Mouse (Mus musculus) left cerebral cortex, postnatal 14 days (tissue): ENCODE data around the gene Ets2. TPM values are rescaled to one million over a fixed set of nuclear protein-coding genes. Genes with fewer than 3 reads are reported as not detected.

ENCODE experiments used
- DNase-seq, 2 experiments: peaks; one replicate each; pipeline ENCODE4 v3.0.0; 2021 to 2022; ENCODE audit warnings: low spot score in 2 of 2, mixed read lengths in 1 of 2
- intact Hi-C: fragments of 180-260 bp; cut with DNase I; formaldehyde crosslinking; loops from one replicate; pipeline ENCODE4 v1.15.1; 2025
- total RNA-seq, 2 experiments: library from RNA; stranded (reverse); gene quantifications; 2 replicates each; pipeline ENCODE4 v1.2.3; 2021

Gene Ets2
- total RNA-seq, 2 experiments from 2014 or later, result 53.0 to 59.9 TPM

DNA sequence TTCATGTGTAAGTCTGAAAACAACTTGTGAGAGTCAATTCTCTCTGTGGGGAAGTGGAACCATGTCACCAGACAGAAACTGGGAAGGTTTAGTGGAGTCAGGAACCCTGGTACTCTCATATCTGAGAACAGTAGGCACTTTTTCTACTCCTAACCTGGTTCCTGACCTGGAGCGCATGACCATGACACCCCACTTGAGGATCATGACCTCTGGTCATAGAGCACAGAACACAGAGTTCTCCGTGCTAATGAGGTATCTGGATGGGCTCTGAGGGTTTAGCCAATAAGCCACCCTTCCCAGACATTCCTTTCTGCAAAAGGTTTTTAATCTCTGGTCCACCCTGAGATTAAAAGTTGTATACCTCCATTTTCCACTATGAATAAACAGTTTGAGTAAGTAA is 22.4 kb downstream of the Ets2 start:
- no peak for DNase-seq
- intact Hi-C loops, result no loop called here

DNA sequence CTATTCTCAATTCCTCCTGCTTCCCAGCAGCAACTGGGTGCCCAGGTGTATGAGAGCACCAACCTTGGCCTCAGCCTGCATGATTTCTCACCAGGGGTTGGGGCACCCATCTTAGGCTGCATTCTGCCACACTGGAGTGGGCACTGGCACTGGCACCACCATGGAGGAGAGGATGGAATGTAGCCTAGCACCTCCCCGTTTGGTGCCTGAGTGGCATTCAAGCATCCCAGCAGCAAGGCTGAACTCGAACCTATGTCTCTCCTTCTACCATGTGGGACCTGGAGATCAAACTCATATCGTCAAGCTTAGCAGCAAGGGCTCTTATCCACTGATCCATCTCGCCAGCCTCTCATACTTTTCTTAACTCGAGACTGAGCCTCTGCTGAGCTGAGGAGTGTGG is 22.9 kb downstream of the Ets2 start:
- intact Hi-C loops, result no loop called here
- no peak for DNase-seq

DNA sequence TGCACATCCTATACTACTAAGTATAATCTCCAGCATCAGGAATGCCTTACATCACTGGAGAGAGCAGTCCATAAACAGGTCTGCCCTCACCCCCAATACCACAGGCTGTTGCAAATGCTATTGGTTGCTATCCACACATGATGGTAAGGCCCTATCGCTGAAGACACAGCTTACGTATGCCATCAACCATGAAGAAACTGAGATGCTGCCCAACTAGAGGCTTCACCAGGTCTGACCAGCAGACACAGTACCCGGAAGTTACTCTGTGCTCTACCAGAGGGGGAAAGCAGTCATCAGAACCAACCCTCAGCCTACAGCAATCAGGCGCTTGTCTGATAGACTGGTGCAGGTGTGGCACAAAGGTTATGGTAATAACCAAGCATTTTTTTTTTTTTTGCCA is 24.9 kb downstream of the Ets2 start:
- no peak for DNase-seq
- intact Hi-C loops, result no loop called here

DNA sequence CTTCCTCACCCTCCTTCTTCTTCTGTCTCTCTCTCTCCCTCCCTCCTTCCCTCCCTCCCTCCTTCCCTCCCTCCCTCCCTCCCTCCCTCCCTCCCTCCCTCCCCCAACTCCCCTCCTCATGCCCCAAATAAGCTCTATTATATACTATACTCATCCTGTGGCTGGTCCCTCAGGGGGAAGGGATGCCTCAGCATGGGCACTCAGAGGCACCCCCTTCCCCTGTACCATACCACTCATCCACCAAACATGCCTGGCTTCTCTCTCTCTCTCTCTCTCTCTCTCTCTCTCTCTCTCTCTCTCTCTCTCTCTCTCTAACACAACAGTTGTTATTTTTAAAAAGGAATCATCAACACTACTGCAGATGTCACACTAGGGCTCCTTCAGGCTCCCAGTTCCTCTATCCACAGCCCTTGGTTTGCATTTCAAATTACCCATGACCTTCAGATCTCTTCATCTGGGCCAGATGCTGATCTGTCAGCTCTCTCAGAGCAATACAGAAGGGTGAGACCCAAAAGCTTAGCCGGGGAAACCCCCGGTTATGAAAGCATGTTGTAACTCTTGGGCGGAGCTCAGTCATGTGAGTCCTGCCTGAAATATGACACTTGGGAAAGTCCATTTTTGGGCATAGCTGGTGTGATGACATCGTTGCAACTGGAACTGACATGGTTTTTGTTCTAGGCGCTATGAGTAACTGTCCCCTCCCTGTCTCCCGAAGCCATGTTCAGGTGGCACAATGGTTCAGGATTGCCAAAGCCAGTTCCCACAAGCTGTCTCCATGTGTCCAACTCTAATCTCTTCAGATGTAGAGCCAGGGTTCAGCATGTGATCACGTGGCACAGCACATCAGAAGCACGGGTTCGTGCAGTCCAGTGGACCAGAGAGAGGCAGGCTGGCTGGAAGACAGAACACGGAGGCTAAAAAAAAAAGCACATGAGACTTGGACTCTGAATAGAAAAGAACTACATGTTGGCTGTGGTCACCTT is 26.9 kb downstream of the Ets2 start:
- no peak for DNase-seq
- intact Hi-C loops, result no loop called here

DNA sequence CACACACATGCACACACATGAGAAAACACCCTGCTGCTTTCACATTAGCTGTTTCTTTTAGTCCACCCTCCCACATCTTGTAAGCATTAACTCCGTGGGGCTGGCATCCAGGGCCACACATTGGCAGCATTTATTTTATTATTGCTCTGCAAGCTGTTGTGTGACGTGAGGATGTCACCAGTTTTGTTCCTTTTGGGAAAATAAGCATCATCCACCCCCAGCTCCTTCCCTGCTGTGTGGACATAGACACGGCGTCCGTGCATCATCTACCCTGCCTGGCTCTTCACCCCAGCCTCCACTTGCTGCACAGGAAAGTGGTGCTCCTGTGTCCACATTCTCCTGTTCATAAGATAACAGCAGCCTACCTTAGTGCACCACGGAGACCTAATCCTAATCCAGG is 27.9 kb downstream of the Ets2 start:
- DNase-seq, result no peak
- intact Hi-C loops, result no loop called here

DNA sequence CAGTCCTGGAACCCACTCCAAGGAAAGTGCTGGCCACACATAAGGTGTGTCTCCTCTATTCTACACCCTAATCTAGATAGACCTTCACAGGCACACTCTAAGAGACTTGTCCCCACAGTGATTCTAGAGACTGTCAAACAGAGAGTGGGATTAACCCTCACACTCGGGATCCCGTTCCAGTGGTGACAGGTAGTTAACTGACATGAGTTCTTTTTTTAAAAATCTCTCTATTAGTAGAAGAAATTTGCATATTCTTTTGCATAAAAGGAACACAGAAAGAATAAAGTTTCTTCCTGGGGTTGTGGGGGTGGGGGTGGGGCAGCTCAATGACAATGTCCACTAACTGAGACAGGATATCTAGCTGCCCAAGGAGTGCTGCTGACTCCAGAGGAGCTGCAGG is 32.9 kb downstream of the Ets2 start:
- intact Hi-C loops, result no loop called here

DNA sequence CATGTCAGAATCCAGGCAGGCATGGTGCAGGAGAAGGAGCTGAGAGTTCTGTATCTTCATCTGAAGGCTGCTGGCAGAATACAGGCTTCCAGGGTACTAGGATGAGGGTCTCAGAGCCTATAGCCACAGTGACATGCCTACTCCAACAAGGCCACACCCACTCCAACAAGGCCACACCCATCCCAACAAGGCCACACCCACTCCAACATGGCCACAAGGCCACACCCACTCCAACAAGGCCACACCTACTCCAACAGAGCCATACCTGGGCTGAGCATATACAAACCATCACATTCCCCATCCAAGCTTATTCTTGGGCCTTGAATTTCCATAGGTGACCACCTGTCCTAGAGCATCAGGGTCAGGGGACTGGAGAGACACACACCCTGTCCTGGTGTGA is 34.2 kb downstream of the Ets2 start:
- DNase-seq, result no peak
- intact Hi-C loops, result no loop called here

More for the DNA sequence above, 32.9 kb downstream of the Ets2 start:
- no peak for DNase-seq

DNA sequence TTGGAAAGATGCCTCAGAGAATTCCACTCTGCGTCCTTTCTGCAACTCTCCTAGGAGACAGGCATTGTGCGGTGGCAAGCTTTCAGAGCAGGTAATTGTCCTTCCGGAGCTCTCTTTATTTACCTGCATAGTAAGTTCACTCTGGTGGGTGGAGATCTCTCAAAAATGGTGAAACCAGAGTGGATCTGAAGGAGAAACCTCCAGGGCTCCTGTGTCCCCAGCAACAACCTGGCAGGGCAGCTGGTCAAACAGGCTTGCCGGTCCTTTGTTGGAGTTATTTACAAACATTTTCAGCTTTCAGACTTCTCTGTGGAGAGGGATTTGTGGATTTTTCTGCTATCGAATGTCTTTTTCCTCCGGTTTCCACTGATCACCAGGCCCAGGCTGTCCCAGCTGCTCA is 34.6 kb downstream of the Ets2 start:
- intact Hi-C loops, result no loop called here
- no peak for DNase-seq

DNA sequence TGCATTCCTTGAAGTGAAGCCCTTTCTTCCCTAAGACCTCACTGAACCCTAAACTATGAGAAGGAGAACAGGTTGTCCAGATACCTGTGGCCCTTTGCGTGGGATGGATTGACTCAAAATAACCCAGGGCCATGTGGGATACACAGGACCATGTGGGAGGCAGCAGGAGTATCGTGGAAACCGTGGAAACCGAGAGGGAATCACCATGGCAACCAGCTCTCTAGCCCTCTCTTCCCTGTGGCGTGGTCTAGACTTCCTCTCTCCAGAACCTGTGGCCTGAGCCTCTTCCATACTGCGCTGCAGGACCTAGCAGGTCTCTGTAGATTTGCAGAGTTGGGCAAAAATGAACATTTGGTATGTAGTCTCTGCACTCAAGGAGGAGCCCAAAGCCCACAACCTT is 37.6 kb downstream of the Ets2 start:
- DNase-seq, result peak; percentile 63 to 74
- intact Hi-C loops, result no loop called here

DNA sequence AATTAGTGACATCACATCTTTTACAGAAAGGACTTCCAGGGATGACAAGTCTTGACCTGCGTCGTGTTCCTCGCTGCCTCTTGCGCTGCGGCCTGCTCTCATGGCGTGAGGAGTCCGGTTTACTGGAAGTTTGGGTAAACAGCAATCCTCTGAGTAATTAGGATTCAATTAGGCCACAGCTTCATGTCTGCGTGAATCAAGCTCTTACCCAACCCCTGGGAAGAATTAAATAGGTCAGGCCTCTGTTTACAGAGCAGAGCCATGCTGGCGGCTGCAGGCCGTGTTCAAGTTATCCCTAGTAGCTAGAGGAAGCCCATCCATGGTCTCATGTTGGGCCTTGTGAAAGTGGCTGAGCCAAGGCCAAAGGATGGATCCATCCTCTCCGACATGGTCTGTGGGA is 39.5 kb downstream of the Ets2 start:
- intact Hi-C loops, result no loop called here
- DNase-seq, result no peak

DNA sequence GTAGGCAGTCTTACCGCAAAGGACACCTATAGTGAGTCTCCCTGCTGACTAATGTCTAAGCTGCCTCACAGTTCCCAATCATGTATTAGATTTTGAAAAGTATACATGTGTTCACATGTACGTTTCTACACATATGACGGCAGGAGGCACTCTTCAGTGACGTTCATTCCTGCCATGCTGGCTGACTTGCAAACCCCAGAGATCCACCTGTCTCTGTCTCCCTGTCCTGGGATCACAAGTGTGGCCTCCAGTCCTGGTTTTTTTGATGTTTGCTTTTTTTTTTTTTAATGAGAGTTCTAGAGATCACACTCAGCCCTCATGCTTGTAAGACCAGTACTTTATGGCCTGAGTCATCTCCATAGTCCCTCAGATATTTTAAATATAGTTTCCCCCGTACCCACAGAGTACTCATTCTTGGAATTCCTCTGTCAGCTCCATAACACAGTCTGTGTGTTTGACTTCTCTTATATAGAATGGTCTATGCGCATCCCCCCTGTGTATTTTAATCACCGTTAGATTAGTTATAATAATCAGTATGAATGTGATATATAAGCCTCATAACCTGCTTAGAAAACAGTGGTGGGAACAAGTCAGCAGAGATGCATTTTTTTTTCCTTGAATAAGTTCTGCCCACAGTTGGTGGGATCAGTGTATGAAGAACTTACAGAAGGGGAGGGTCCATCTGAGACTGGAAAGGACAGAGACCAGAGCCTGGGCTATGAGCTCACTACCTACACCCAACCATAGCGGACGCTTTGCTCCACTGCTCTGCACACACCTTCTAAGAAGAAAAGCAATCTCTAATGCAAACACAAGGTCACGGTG is 40.3 kb downstream of the Ets2 start:
- DNase-seq, result no peak
- intact Hi-C loops, result no loop called here

DNA sequence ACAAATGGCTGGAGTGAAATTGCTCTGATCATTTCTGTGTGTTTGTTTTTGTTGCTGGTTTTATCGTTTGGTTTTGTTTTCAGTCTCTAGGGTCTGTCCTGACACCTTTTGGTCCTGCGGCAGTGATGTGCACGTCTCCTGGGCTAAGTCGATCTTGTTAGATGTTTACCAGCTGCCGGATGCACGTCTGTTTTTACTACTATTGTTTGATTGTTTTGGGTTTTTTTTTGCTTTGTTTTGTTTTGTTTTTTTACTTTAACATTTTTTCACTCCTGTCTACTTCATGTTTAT is 40.8 kb downstream of the Ets2 start:
- DNase-seq, result no peak
- intact Hi-C loops, result no loop called here

DNA sequence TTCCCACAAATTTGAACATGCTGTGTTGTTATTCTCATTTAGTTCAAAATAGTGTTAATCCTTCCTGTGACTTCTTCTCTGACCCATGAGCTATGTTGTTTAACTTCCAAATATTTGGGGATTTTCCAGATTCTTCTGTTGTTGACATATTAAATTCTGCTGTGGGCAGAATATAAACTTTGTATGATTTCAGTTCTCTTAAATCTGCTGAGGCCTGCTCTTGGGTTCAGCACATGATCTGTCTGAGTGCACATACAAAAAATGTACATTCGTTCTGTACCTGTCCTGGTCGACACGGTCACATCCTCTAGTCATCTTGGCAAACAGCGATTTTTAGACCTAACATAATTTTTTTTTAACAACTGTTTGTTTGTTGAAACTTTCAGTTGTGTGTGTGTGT is 41.2 kb downstream of the Ets2 start:
- intact Hi-C loops, result no loop called here
- DNase-seq, result no peak

DNA sequence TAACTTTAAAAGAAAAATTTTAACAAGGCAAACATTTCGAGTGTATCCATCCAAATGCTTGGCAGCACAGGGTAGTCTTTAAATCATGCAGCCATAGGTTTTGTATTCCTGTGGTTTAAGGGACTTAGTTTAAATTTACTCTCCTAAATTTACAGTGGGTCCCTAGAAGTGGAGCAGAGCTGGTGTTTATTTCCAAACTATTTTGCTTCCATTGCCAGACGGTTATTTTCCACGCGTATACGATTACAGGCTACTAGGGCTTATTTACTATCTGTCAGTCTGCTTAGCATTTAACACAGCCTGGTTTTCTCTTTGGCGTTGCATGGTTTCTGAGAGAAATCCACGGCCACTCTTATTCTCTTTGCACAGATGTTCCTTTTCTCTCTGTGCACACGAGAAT is 42.9 kb downstream of the Ets2 start:
- no peak for DNase-seq
- intact Hi-C loops, result no loop called here

DNA sequence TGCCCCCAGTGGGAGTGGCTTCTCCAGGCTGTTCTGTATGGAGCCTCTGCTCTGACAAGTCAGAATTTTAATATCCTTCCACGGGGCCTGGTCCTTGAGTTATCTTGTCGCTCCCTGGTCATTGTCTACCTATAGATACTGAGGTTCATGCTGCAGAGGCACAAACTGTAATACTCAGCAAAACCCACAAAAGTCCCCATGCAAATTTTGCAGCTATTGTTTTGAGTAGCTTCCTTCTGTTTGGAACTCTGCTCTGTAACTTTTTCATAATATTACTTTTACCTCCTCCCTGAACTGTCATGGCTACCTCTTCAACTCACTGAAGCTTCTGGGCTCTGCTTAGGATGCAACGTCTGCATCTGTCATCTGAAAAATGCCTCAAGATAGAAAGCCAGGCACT is 43.8 kb downstream of the Ets2 start:
- no peak for DNase-seq
- intact Hi-C loops, result no loop called here

DNA sequence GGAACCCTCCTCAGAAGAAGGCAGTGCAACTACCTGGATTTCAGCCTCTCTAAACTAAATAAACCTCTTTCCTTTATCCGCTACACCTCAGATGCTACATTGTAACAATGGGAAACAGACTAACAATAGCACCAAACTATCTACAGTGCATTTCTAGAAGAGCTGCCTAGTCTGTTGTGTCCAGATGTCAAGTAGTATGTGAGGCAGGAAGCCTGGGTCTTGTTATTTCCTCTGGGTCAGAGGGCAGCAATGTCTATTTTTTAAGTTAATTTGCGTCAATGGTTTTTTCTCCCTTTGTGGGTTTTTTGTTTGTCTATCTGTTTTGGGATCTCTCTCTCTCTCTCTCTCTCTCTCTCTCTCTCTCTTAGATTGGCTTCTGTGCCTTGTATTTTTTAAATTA is 44.7 kb downstream of the Ets2 start:
- no peak for DNase-seq
- intact Hi-C loops, result no loop called here

DNA sequence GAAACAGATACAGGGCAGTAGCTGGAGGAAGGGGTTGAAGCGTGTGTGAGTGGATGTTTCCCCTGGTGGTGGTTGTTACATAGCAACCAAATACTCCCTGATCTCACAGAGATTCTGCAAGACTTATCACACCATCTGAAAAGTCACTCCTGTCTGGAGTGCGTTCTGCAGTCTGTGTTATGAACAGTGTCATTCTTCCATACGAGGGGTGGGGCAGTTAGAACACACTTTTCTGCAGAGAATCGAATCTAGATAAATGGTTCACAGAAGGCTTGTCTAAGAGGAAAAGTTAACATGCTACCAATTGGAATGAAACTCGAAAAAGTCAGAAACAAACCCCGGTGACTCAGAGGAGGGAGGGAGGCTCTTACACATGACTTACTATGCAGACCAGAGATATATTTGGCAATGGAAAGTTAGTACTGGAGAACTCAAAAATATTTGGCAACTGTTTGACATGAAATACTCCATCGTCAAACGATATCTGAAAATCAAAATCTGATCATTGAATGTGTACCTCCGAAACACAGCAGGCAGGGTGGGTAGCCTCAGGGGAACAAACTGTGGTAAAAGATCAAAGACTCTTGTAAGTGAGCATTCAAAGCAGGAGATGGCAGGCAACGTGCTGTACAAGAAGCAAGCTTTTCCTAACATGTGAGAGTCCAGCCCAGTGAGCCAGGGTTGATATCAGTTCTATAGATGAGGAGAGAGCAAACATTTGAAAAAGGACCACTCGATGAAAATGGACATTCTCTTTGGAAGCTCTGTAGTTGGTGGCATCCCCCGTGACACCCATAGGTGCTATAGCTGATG is 47.6 kb downstream of the Ets2 start:
- intact Hi-C loops, result no loop called here
- DNase-seq, result no peak

DNA sequence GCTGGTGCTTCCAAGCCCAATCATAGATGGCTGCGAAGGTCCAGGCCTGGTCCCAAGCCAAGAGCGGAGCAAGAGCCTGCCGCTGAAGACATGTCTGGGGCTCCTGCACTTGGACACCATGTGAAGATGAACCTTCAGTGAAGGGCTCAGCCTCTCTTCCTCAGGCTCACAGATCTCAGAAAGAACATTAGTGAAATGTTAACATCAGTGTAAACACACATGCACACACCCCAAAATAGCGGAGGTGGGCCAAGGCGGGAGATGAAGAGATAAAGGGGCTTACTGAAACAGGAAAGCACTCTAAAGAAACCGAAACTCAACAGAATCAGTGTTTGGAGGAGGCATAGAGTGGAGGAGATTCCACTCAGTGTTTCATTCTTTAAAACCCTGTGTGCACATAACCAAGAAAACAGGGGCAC is 48.3 kb downstream of the Ets2 start:
- intact Hi-C loops, result no loop called here
- no peak for DNase-seq

DNA sequence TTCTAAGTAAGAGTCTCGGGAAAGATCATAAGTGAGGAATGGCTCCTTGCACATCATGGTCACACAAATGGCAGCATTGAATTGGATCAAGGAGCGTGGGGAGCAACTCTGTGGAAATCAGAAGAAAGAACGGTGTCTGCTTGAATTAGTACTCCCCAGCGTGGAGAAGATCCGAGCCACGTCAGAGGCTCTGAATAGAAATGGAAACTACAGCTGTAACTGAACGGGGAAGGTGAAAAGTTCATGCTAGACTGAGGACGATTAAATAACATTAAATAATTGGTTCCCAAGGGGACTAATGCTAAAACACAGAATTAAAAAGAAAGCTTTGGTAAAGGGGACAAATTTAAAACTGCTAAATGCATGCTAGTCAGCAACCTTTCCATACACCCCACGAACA is 50.6 kb downstream of the Ets2 start:
- intact Hi-C loops, result no loop called here
- no peak for DNase-seq

DNA sequence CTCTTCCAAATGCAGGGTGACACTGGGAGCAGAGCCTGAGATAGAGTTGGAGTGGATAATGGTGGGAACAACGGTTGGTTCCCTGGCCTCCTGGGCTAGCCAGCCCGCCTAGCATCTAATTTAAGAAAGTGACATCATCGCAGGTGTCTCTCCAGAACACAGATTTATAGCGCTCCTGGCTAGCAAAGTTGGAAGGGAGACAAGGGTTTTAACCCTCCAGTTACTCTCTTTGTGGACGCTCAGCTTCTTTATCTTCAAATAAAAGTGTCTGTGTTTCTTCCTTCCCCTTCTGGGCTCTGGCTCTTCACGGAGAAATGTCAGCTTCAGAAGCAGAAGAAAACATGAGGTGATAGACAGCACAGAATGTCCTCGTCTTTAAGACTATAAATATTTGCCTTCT is 51.4 kb downstream of the Ets2 start:
- no peak for DNase-seq
- intact Hi-C loops, result no loop called here
